Mouse (Mus musculus) layer of hippocampus, adult 6 months (tissue): ENCODE data around the gene Olfr1471. TPM values are rescaled to one million over a fixed set of nuclear protein-coding genes. Genes with fewer than 3 reads are reported as not detected.

Source experiments
- long read RNA-seq, 2 experiments: library from polyadenylated mRNA; unstranded; transcript quantifications; one replicate each; pipeline ENCODE4 v2.0.0; 2019 to 2020
- polyA plus RNA-seq: library from polyadenylated mRNA; unstranded; fragments of <200 nt; fragmentation: Nextera tagmentation; gene quantifications from 2 replicates; pipeline ENCODE4 v1.2.3, GENCODE M21; 2021

Olfr1471 gene
- not detected in 2 replicates for polyA plus RNA-seq
- long read RNA-seq, experiment 1: 0 reads
- long read RNA-seq, experiment 2: 0 reads

DNA sequence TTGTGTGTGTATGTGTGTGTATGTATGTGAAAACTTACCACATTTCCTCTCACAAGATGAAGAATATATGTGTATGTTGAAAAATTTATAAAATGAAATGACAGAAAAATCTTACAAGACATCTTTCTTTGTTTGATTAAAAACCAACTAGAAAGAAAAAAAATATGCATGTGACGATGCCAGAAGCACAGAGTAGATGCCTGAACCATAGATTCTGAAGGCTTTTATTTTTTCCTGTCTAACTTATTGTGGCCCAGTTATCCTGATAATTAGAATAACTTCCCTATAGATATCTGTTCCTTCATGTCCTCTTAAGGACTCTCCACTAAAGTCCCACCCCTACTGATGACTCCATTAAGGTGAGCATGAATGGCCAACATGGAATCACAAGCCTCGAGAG, at the start of gene Olfr1471:
Olfr1471 (plus strand) TSS at position 301 of the 400 bp plus-strand sequence.

GRCm38 (mm10) chr19:13407549-13407948, 35.7 kb upstream of the Olfr1471 start, which contains the start of gene Olfr1469:
Gene Olfr1469 (plus strand): TSS chr19:13407849.

DNA sequence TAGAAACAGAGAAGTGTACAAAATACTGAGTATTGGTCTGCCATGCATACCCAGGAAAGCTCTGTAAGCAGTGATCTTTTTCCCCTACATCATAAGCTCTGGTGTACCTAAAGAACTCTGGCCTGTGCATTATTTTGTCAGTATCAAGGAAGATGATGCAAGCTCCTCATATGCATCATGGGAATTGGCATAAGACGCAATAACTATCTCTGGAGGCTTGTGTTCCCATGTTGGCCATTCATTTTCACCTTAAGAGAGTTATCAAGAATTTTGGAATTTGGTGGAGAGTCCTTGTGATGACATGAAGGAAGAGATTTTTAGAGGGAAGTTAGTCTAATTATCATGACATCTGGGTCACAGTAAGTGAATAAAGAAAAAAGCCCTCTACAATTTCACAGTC, 12.8 kb downstream of the Olfr1471 start, which contains the start of gene Olfr1472:
Olfr1472 (minus strand) TSS at position 101 of the 400 bp plus-strand sequence.

DNA sequence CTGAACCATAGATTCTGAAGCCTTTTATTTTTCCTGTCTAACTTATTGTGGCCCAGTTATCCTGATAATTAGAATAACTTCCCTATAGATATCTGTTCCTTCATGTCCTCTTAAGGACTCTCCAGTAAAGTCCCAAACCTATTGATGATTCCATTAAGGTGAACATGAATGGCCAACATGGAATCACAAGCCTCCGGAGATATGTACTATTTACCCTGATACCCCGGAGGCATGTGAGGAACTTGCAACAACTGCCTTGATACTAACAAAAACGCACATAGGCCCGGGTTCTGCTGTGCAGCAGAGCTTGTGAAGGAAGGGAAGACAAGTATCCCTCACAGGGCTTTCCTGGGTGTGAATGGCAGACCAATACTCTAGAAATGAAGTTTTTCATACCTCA, 26.1 kb downstream of the Olfr1471 start, which contains the start of gene Olfr1474:
Olfr1474 (plus strand) TSS at position 301 of the 400 bp plus-strand sequence.

DNA sequence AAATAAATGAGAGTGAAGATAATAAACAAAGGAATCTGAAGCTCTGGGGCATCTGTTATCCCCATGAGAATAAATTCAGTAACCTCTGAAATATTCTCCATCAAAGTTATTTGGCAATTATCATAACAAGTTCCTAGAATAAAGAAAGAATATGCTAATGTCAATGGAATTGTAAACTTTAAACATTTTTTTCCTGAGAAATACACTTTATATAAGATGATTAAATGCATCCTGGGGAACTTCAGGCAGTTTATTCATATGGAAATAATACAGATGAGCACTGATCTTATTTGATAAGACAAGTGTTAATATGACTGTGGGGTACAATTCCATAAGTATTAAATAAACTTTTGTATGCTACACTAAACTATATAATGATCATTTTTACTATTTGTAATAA, 36.9 kb downstream of the Olfr1471 start, which contains the start of gene Olfr1475:
Olfr1475 (minus strand) TSS at position 101 of the 400 bp plus-strand sequence.

DNA sequence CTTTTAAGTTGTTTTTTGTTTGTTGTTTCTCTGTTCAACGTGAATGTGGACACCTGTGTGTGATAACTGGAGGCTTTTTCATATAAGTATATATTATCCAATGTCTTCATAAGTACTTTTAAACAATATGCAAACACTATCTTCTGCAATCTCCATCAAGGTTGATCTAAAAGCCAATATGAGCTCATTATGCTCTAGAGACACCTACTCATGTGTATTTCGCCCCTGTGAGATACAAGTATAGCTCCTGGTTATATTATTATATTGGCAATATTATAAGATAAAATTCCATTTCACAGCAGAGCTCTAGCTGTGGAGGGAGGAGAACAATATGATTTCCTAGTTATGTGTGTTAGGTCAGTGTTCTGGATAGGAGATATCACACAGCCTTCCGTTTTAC, 57.0 kb downstream of the Olfr1471 start, which contains the start of gene Olfr1477:
Olfr1477 (plus strand) TSS at position 301 of the 400 bp plus-strand sequence.

Other genes starting within 250 kb of the Olfr1471 start
- not detected in 2 replicates for gene Olfr1463, start 212.1 kb upstream of the Olfr1471 start, polyA plus RNA-seq
- not detected in 2 replicates for gene Olfr1465, start 127.9 kb upstream of the Olfr1471 start, polyA plus RNA-seq
- gene Olfr1466, start 104.5 kb upstream of the Olfr1471 start, polyA plus RNA-seq: not detected in 2 replicates
- not detected in 2 replicates for gene Olfr1467, start 81.2 kb upstream of the Olfr1471 start, polyA plus RNA-seq
- gene Olfr1469, start 35.6 kb upstream of the Olfr1471 start, polyA plus RNA-seq: not detected in 2 replicates
- not detected in 2 replicates for gene Olfr1472, start 12.7 kb downstream of the Olfr1471 start, polyA plus RNA-seq
- gene Olfr1474, start 26.2 kb downstream of the Olfr1471 start, polyA plus RNA-seq: not detected in 2 replicates
- not detected in 2 replicates for gene Olfr1475, start 36.8 kb downstream of the Olfr1471 start, polyA plus RNA-seq
- gene Olfr1477, start 57.1 kb downstream of the Olfr1471 start, polyA plus RNA-seq: not detected in 2 replicates
- not detected in 2 replicates for gene Olfr1480, start 84.5 kb downstream of the Olfr1471 start, polyA plus RNA-seq
- gene Olfr1484, start 140.1 kb downstream of the Olfr1471 start, polyA plus RNA-seq: not detected in 2 replicates
- gene Olfr1487, start 174.0 kb downstream of the Olfr1471 start, polyA plus RNA-seq: not detected in 2 replicates
- gene Olfr1489, start 188.2 kb downstream of the Olfr1471 start, polyA plus RNA-seq: not detected in 2 replicates
- gene Olfr1490, start 207.7 kb downstream of the Olfr1471 start, polyA plus RNA-seq: not detected in 2 replicates